In genomic region chr5:124717969-124718368, GRCm38 (mm10) we compare ENCODE assay signal across 20 mouse cellular contexts. TPM values are rescaled to one million over a fixed set of nuclear protein-coding genes. Genes with fewer than 3 reads are reported as not detected.
DNase-seq lines count a peak whose midpoint lies in the region; ATAC-seq lines count a peak whose summit lies in the region.
"Had no signal": no experiment of that assay in that cellular context is flagged by ENCODE, and none has a peak within 500 bp of the region (broad histone marks: within the 10 kb centered on the region; RNA-seq: fewer than 3 reads in every experiment).

No protein-coding gene starts in this region.

- no peak overlapping the region for H3K4me3 ChIP-seq in hindbrain, embryonic 13.5 days
- no peak overlapping the region for H3K4me3 ChIP-seq in hindbrain, embryonic 12.5 days
- H3K4me3 ChIP-seq: embryonic facial prominence, embryonic 10.5 days; embryonic facial prominence, embryonic 12.5 days; forebrain, embryonic 13.5 days; forebrain, embryonic 15.5 days had no signal

- no peaks in the 10 kb centered on the region for H3K9me3 ChIP-seq in hindbrain, embryonic 13.5 days
- H3K9me3 ChIP-seq in hindbrain, embryonic 12.5 days (replicated peaks) = no peaks in the 10 kb centered on the region
- H3K9me3 ChIP-seq: embryonic facial prominence, embryonic 10.5 days; embryonic facial prominence, embryonic 12.5 days; forebrain, embryonic 13.5 days; forebrain, embryonic 15.5 days had no signal

- H3K36me3 ChIP-seq in hindbrain, embryonic 13.5 days = peaks cover 96% of the 10 kb centered on the region
- peaks cover 94% of the 10 kb centered on the region for H3K36me3 ChIP-seq in hindbrain, embryonic 12.5 days

- ATAC-seq in hindbrain, embryonic 13.5 days (ENCODE audit: low FRiP score) = no peak
- ATAC-seq in hindbrain, embryonic 12.5 days (ENCODE audit: low FRiP score) = no peak
- ATAC-seq: forebrain, embryonic 13.5 days; forebrain, embryonic 15.5 days had no signal

- H3K27me3 ChIP-seq in hindbrain, embryonic 13.5 days = no peaks in the 10 kb centered on the region
- H3K27me3 ChIP-seq in hindbrain, embryonic 12.5 days = no peaks in the 10 kb centered on the region
- H3K27me3 ChIP-seq: embryonic facial prominence, embryonic 12.5 days; forebrain, embryonic 13.5 days; forebrain, embryonic 15.5 days had no signal

- H3K4me2 ChIP-seq in hindbrain, embryonic 13.5 days = no peak overlapping the region
- H3K4me2 ChIP-seq in hindbrain, embryonic 12.5 days (replicated peaks) = no peak overlapping the region
- H3K4me2 ChIP-seq: embryonic facial prominence, embryonic 12.5 days; forebrain, embryonic 13.5 days; forebrain, embryonic 15.5 days had no signal

- DNase-seq in frontal cortex, postnatal 36 days (ENCODE audit: low spot score in 2 of 2) = peak; percentile 9 to 18
- DNase-seq in frontal cortex, postnatal 14 days (ENCODE audit: low spot score in 2 of 2) = no peak
- DNase-seq in right cerebral cortex, adult 18-20 months = peak; percentile 51
- no peak for DNase-seq in right cerebral cortex, postnatal 4 days
- peak; percentile 15 for DNase-seq in telencephalon, adult 2 months (ENCODE audit: low read depth, low spot score)
- DNase-seq in layer of hippocampus, adult 8-10 months (ENCODE audit: low spot score in 2 of 2) = no peak
- DNase-seq: adrenal gland, adult 2 months; adrenal gland, postnatal 10 days; adrenal gland, postnatal 25 days; cerebellum, adult 11-12 months; cerebellum, adult 2 months; cerebellum, adult 9-10 months; cerebellum, postnatal 10 days; cerebellum, postnatal 25 days had no signal

- H3K9ac ChIP-seq in hindbrain, embryonic 13.5 days = peak overlapping the region; percentile 14; the same call in 1 of the 2 replicates
- H3K9ac ChIP-seq in hindbrain, embryonic 12.5 days = no peak overlapping the region
- H3K9ac ChIP-seq: embryonic facial prominence, embryonic 12.5 days; forebrain, embryonic 13.5 days; forebrain, embryonic 15.5 days had no signal

- H3K4me1 ChIP-seq in hindbrain, embryonic 13.5 days (replicated peaks) = no peaks in the 10 kb centered on the region
- H3K4me1 ChIP-seq in hindbrain, embryonic 12.5 days = no peaks in the 10 kb centered on the region
- H3K4me1 ChIP-seq: embryonic facial prominence, embryonic 10.5 days; embryonic facial prominence, embryonic 12.5 days; forebrain, embryonic 13.5 days; forebrain, embryonic 15.5 days had no signal

- H3K27ac ChIP-seq in hindbrain, embryonic 13.5 days = no peak overlapping the region
- no peak overlapping the region for H3K27ac ChIP-seq in hindbrain, embryonic 12.5 days
- H3K27ac ChIP-seq: embryonic facial prominence, embryonic 10.5 days; embryonic facial prominence, embryonic 12.5 days; forebrain, embryonic 13.5 days; forebrain, embryonic 15.5 days had no signal

- WGBS in hindbrain, embryonic 13.5 days = 96% methylated on average over 11 of the region's 11 CpGs
- 96% methylated on average over 11 of the region's 11 CpGs for WGBS in hindbrain, embryonic 12.5 days

RNA-seq across cellular contexts. Expression of gene Dnah10, which starts 6.9 kb away (rescaled TPM):
- 0.09 and 0.14 TPM in 2 replicates for polyA plus RNA-seq in hindbrain, embryonic 13.5 days (2015; fragmentation: Nextera tagmentation; extraction: Ambion mirVana)
- 0.26 and 0.40 TPM in 2 replicates for polyA plus RNA-seq in hindbrain, embryonic 12.5 days (2016; fragmentation: Nextera tagmentation; extraction: Ambion mirVana)
- total RNA-seq in layer of hippocampus, adult 8-10 months (2022) = 1 to 10 TPM in 2 of 4 experiments, under 1 TPM in 2; 0.56 to 1.5 (median 0.92) TPM

Comparison
In these comparisons a context has a peak if more than half of its experiments do, and no peak if none do; other contexts are left out.
1. DNase-seq: peak in frontal cortex, postnatal 36 days (2 of 2), right cerebral cortex, adult 18-20 months (single experiment) and telencephalon, adult 2 months (single experiment); none in frontal cortex, postnatal 14 days (0 of 2), right cerebral cortex, postnatal 4 days (single experiment) and layer of hippocampus, adult 8-10 months (0 of 2).